Mouse (Mus musculus): ENCODE measurements around the gene Gabbr1.

GRCm38 (mm10) chr17:37098178-37098577 is 52.4 kb downstream of the Gabbr1 start, which contains the start of gene Olfr91:
- TF ChIP-seq CTCF (conservative IDR thresholded peaks at IDR 0.05; ENCODE audit: low read length) = no peak
- no peak for TF ChIP-seq NANOG (IDR thresholded peaks at IDR 0.05; ENCODE audit: borderline replicate concordance, low read length)
- TF ChIP-seq POU5F1 (IDR thresholded peaks at IDR 0.05; ENCODE audit: borderline replicate concordance, low read length) = no peak
